In the genomic region with DNA sequence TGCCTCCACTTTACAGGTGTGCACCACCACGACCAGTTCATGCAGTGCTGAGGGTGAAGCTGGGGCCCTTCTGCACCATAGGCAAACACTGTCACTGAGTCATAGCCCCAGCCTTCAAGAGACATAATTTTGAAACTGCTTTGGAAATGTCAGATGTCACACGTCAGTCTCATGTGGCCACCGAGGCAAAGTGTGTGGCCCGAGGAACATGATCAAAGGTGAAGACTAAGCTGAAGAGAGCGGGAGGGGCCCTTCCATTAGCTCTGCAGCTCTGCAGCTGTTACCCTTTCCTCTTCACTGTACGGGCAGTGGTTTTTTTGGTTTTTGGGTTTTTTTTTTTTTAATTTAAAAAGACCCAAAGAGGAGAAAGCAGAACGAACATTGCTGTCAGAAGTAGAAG, we compare ENCODE assay signal across 13 mouse cellular contexts. TPM values are rescaled to one million over a fixed set of nuclear protein-coding genes. Genes with fewer than 3 reads are reported as not detected.
A peak's percentile ranks its signal among the peaks of the same experiment; 100 is the strongest.
DNase-seq lines count a peak whose midpoint lies in the region; ATAC-seq and TF ChIP-seq lines count a peak whose summit lies in the region.
"Had no signal": no experiment of that assay in that cellular context is flagged by ENCODE, and none has a peak within 500 bp of the region (broad histone marks: within the 10 kb centered on the region; RNA-seq: fewer than 3 reads in every experiment).

No protein-coding gene starts in this region.

- H3K4me1 ChIP-seq in heart, embryonic 15.5 days (replicated peaks): peaks cover 41% of the 10 kb centered on the region
- peaks cover 8% of the 10 kb centered on the region for H3K4me1 ChIP-seq in heart, adult 2 months (ENCODE audit: control insufficient read depth, insufficient read depth, low read length)
- peaks cover 22% of the 10 kb centered on the region for H3K4me1 ChIP-seq in limb, embryonic 10.5 days

- H3K27ac ChIP-seq in heart, embryonic 15.5 days: peak overlapping the region; percentile 55; the same call in 1 of the 2 replicates
- H3K27ac ChIP-seq in heart, adult 2 months: no peak overlapping the region
- H3K27ac ChIP-seq in limb, embryonic 10.5 days: no peak overlapping the region
- H3K27ac ChIP-seq: liver, embryonic 12.5 days; macrophage had no signal

- TF ChIP-seq EP300 in heart, adult 2 months (IDR thresholded peaks at IDR 0.05; ENCODE audit: insufficient read depth, low read depth, low read length): no peak

- DNase-seq in heart, adult 2 months: no peak
- peak; percentile 74 for DNase-seq in CD4-positive, CD25-positive, alpha-beta regulatory T cell, adult 2 months (ENCODE audit: low read depth, low spot score)
- DNase-seq in thymus, postnatal 0 days (ENCODE audit: low spot score): peak; percentile 74
- DNase-seq in cerebellum, adult 11-12 months: no peak
- no peak for DNase-seq in limb, embryonic 10.5 days (ENCODE audit: low spot score)
- DNase-seq: cerebellum, adult 18-20 months; kidney, adult 9 months had no signal

- TF ChIP-seq CTCF in heart, adult 2 months (IDR thresholded peaks at IDR 0.05): no peak

- peaks cover 6% of the 10 kb centered on the region; the same call in 1 of the 2 replicates for H3K79me2 ChIP-seq in heart, adult 2 months (replicated peaks; ENCODE audit: control insufficient read depth, insufficient read depth, low read length)

- no peak overlapping the region for H3K4me3 ChIP-seq in heart, embryonic 15.5 days
- H3K4me3 ChIP-seq in heart, adult 2 months: no peak overlapping the region
- H3K4me3 ChIP-seq in limb, embryonic 10.5 days: no peak overlapping the region
- H3K4me3 ChIP-seq: erythroblast, embryonic 14.5 days; hindbrain, embryonic 13.5 days; liver, embryonic 12.5 days had no signal

- TF ChIP-seq POLR2A in heart, adult 2 months (IDR thresholded peaks at IDR 0.05; ENCODE audit: insufficient read depth, low read depth, low read length): no peak

- intact Hi-C loops in heart, adult 2 months (cut with DNase I): no loop called here

- 72% methylated on average over 7 of the region's 7 CpGs for WGBS in heart, embryonic 15.5 days
- 92% methylated on average over 7 of the region's 7 CpGs for WGBS in heart, adult 2 months
- WGBS in limb, embryonic 10.5 days: 86% methylated on average over 7 of the region's 7 CpGs

- no peaks in the 10 kb centered on the region for H3K27me3 ChIP-seq in heart, embryonic 15.5 days
- no peaks in the 10 kb centered on the region for H3K27me3 ChIP-seq in heart, adult 2 months (ENCODE audit: control insufficient read depth, insufficient read depth, low read length)
- H3K27me3 ChIP-seq in limb, embryonic 10.5 days (ENCODE audit: low read depth, poor library complexity, severe bottlenecking): no peaks in the 10 kb centered on the region
- H3K27me3 ChIP-seq: hindbrain, embryonic 13.5 days; liver, embryonic 12.5 days had no signal

- H3K36me3 ChIP-seq in heart, embryonic 15.5 days: 0 out of 2 replicates have a peak, but pooled peaks cover 3% of the 10 kb centered on the region
- 0 out of 2 replicates have a peak, but pooled peaks cover 4% of the 10 kb centered on the region for H3K36me3 ChIP-seq in heart, adult 2 months (ENCODE audit: control insufficient read depth, insufficient read depth, low read length)
- no peaks in the 10 kb centered on the region for H3K36me3 ChIP-seq in limb, embryonic 10.5 days
- H3K36me3 ChIP-seq: hindbrain, embryonic 13.5 days; liver, embryonic 12.5 days had no signal

- no peak; the same call in 1 of the 2 replicates for ATAC-seq in heart, embryonic 15.5 days (replicated peaks; ENCODE audit: insufficient number of reproducible peaks, insufficient read depth, low FRiP score, low read depth)
- peak; percentile 54 to 55 for ATAC-seq in hematopoietic stem cell, adult 5-6 weeks (replicated peaks in 1 of 2; ENCODE audit: insufficient read depth in 1 of 2, low FRiP score in 2 of 2, low TSS enrichment in 1 of 2, low read depth in 1 of 2, poor library complexity in 2 of 2, severe bottlenecking in 2 of 2)

- no peak overlapping the region for H3K9ac ChIP-seq in heart, embryonic 15.5 days
- no peak overlapping the region for H3K9ac ChIP-seq in heart, adult 2 months (ENCODE audit: low read depth, low read length)
- H3K9ac ChIP-seq: hindbrain, embryonic 13.5 days; liver, embryonic 12.5 days had no signal

- no peaks in the 10 kb centered on the region for H3K9me3 ChIP-seq in heart, embryonic 15.5 days (replicated peaks)
- H3K9me3 ChIP-seq in limb, embryonic 10.5 days (replicated peaks): no peaks in the 10 kb centered on the region
- H3K9me3 ChIP-seq: hindbrain, embryonic 13.5 days; liver, embryonic 12.5 days had no signal

- H3K4me2 ChIP-seq in heart, embryonic 15.5 days: no peak overlapping the region
- H3K4me2 ChIP-seq: hindbrain, embryonic 13.5 days; liver, embryonic 12.5 days had no signal

RNA-seq across cellular contexts. Expression of a gene that starts 25.8 kb away (rescaled TPM):
- 0.37 and 0.96 TPM in 2 replicates for polyA plus RNA-seq in heart, embryonic 15.5 days (2015; fragmentation: Nextera tagmentation; extraction: Ambion mirVana)
- 10 to 100 TPM in 1 of 2 experiments, 1 to 10 TPM in 1; 7.5 to 15.9 TPM for total RNA-seq in heart, adult 2 months (2021)
- polyA plus RNA-seq in heart, adult 2 months (2012; rRNA removed): 4.3 and 4.6 TPM in 2 replicates
- 34.3 and 36.9 TPM in 2 replicates for total RNA-seq in hematopoietic stem cell, adult 5-6 weeks (2017)
- polyA plus RNA-seq in thymus, postnatal 0 days (2015; fragmentation: Nextera tagmentation; extraction: Ambion mirVana): 0.34 and 0.57 TPM in 2 replicates
- not detected in 2 replicates for polyA plus RNA-seq in limb, embryonic 10.5 days (2016; fragmentation: Nextera tagmentation; extraction: Ambion mirVana)

Comparison
In these comparisons a context has a peak if more than half of its experiments do, and no peak if none do; other contexts are left out.
1. DNase-seq: peak in CD4-positive, CD25-positive, alpha-beta regulatory T cell, adult 2 months (single experiment) and thymus, postnatal 0 days (single experiment); none in heart, adult 2 months (0 of 2), cerebellum, adult 11-12 months (single experiment) and limb, embryonic 10.5 days (single experiment).